Mouse (Mus musculus) G1E (cell line): ENCODE data around the gene Gadd45gip1.

ENCODE experiments used
- CTCF ChIP-seq: IDR thresholded peaks from 2 replicates; pipeline ENCODE4 v1.5.1; 2012; ENCODE audit warnings: low read depth, low read length, inconsistent platforms, mixed read lengths
- GATA1 ChIP-seq: IDR thresholded peaks from 2 replicates; pipeline ENCODE4 v1.6.1; 2012; ENCODE audit warnings: borderline replicate concordance, low read length, inconsistent platforms, mixed read lengths
- GATA2 ChIP-seq: IDR thresholded peaks from 2 replicates; pipeline ENCODE4 v1.6.1; 2012; ENCODE audit warnings: low read depth, low read length, inconsistent platforms, borderline replicate concordance
- POLR2AphosphoS5 ChIP-seq: IDR thresholded peaks from 2 replicates; pipeline ENCODE4 v1.6.1; 2012; ENCODE audit warnings: low read depth, low read length, inconsistent platforms; ENCODE audit not compliant: insufficient replicate concordance
- TAL1 ChIP-seq: conservative IDR thresholded peaks from 2 replicates; pipeline ENCODE4 v1.6.1; 2012; ENCODE audit warnings: low read depth, low read length, inconsistent platforms, mixed read lengths

GRCm38 (mm10) chr8:84874339-84874738 lies 43.0 kb downstream of the Gadd45gip1 start:
- TF ChIP-seq CTCF = no peak
- TF ChIP-seq GATA1 = no peak
- TF ChIP-seq TAL1 = no peak
- no peak for TF ChIP-seq POLR2AphosphoS5
- TF ChIP-seq GATA2 = no peak
